Mouse (Mus musculus) CH12.LX (cell line): ENCODE results near the gene Wdr90. TPM values are rescaled to one million over a fixed set of nuclear protein-coding genes. Genes with fewer than 3 reads are reported as not detected.

Experiments
- DNase-seq: peaks from one replicate; pipeline ENCODE4 v3.0.0-alpha.2; 2013; ENCODE audit errors: extremely low read depth
- H3K27ac ChIP-seq: 2 replicates; pipeline ENCODE4 v1.5.1; 2012; ENCODE audit warnings: low read depth, mild to moderate bottlenecking, control low read depth, moderate library complexity; ENCODE audit not compliant: insufficient read depth
- H3K27me3 ChIP-seq: replicated peaks from 2 replicates; pipeline ENCODE3; 2012; ENCODE audit warnings: inconsistent platforms
- H3K36me3 ChIP-seq, 2 experiments: replicated peaks in 1 of 2; 2 replicates each; pipeline versions ENCODE3 to v1.6.1; 2012; ENCODE audit warnings: inconsistent platforms in 1 of 2, low read length in 1 of 2, mild to moderate bottlenecking in 1 of 2, mixed read lengths in 1 of 2, moderate library complexity in 1 of 2; ENCODE audit not compliant: control insufficient read depth in 1 of 2, insufficient read depth in 1 of 2
- H3K4me1 ChIP-seq, 2 experiments: 2 replicates each; pipeline ENCODE4 v1.6.1; 2012; ENCODE audit warnings: inconsistent platforms in 1 of 2, moderate library complexity in 1 of 2; ENCODE audit not compliant: insufficient read depth in 2 of 2, control insufficient read depth in 1 of 2
- H3K4me2 ChIP-seq: 2 replicates; pipeline ENCODE4 v1.6.1; 2012; ENCODE audit warnings: low read depth, mild to moderate bottlenecking, control low read depth; ENCODE audit not compliant: poor library complexity, insufficient read depth, severe bottlenecking
- H3K4me3 ChIP-seq, 3 experiments: fragments of 150-350 bp in 1 of 3; sonication (generic) in 1 of 3; replicated peaks in 1 of 3; 2 replicates each; pipeline versions ENCODE3 to v1.5.1; 2011 to 2012; ENCODE audit warnings: low read depth in 2 of 3, low read length in 2 of 3, mild to moderate bottlenecking in 2 of 3, moderate library complexity in 2 of 3, control low read depth in 1 of 3, improper control_type of control experiment in 1 of 3, inconsistent platforms in 1 of 3, mixed read lengths in 1 of 3; ENCODE audit not compliant: poor library complexity in 1 of 3
- H3K79me2 ChIP-seq: replicated peaks from 2 replicates; pipeline ENCODE4 v1.6.1; 2012; ENCODE audit warnings: mild to moderate bottlenecking, moderate library complexity; ENCODE audit not compliant: control insufficient read depth, poor library complexity, insufficient read depth, severe bottlenecking; ENCODE audit errors: extremely low read depth
- H3K9ac ChIP-seq: 2 replicates; pipeline ENCODE4 v1.6.1; 2012; ENCODE audit warnings: low read depth, mild to moderate bottlenecking, control low read depth, moderate library complexity; ENCODE audit not compliant: insufficient read depth
- H3K9me3 ChIP-seq: replicated peaks from 2 replicates; pipeline ENCODE3; 2012; ENCODE audit warnings: low read length, inconsistent platforms, mixed read lengths
- CHD2 ChIP-seq: IDR thresholded peaks from 2 replicates; pipeline ENCODE4 v1.6.1; 2011; ENCODE audit warnings: low read length, improper control_type of control experiment
- CTCF ChIP-seq, 2 experiments: IDR thresholded peaks in 1 of 2; conservative IDR thresholded peaks in 1 of 2; 2 replicates each; pipeline ENCODE4 v1.5.1; 2011 to 2012; ENCODE audit warnings: low read depth in 2 of 2, low read length in 2 of 2, improper control_type of control experiment in 1 of 2, inconsistent platforms in 1 of 2, mild to moderate bottlenecking in 1 of 2, moderate library complexity in 1 of 2
- EP300 ChIP-seq: IDR thresholded peaks from 2 replicates; pipeline ENCODE4 v1.6.1; 2011; ENCODE audit warnings: low read length, improper control_type of control experiment
- UBTF ChIP-seq: IDR thresholded peaks from 2 replicates; pipeline ENCODE4 v1.6.1; 2012; ENCODE audit warnings: low read depth, mild to moderate bottlenecking, inconsistent platforms, low read length, improper control_type of control experiment, moderate library complexity
- ZKSCAN1 ChIP-seq: IDR thresholded peaks from 2 replicates; pipeline ENCODE4 v1.6.1; 2012; ENCODE audit warnings: low read depth, inconsistent platforms, low read length, improper control_type of control experiment, borderline replicate concordance
- dilution Hi-C: fragments of 300-500 bp; cut with MboI; formaldehyde crosslinking; loops from 2 replicates; pipeline ENCODE4 v1.14.3; 2020; ENCODE audit warnings: low sequenced_read_pairs; ENCODE audit not compliant: extremely low pct_unique_long_range_greater_than_20kb, extremely low pct_ligation_motif_present
- in situ Hi-C: fragments of 300-500 bp; cut with MboI; formaldehyde crosslinking; loops from 3 replicates; pipeline ENCODE4 v1.14.3; 2019; ENCODE audit warnings: low sequenced_read_pairs, low pct_ligation_motif_present, low pct_unique_long_range_greater_than_20kb, mixed read lengths
- polyA plus RNA-seq: library from polyadenylated mRNA; unstranded; fragments of >175 nt; gene quantifications from 2 replicates; pipeline ENCODE4 v1.2.1, GENCODE M21; 2012; ENCODE audit warnings: low read depth; ENCODE audit not compliant: insufficient read length
- total RNA-seq, 2 experiments: library from RNA; depleted of rRNA; stranded (reverse); fragments of 300-350 nt in 1 of 2; fragments of >200 nt in 1 of 2; gene quantifications; 2 replicates each; pipeline ENCODE4 v1.2.3; 2012 to 2014

Gene Wdr90
- total and polyA plus RNA-seq, 3 experiments: 16.0 to 38.0 (median 23.8) TPM

- in situ Hi-C loops: no loop called here
- TF ChIP-seq UBTF: no peak
- no peak for TF ChIP-seq CHD2
- Histone ChIP-seq H3K9ac (no peak overlapping the region), H3K27ac (no peak overlapping the region), H3K27me3 (peaks cover 47% of the 10 kb centered on the region), H3K4me1 (peaks cover 9 to 34% of the 10 kb centered on the region in 2 experiments), H3K4me2 (no peak overlapping the region), H3K79me2 (no peaks in the 10 kb centered on the region), H3K36me3 (no peaks in the 10 kb centered on the region), H3K9me3 (no peaks in the 10 kb centered on the region), H3K4me3 (no peak overlapping the region)
- DNase-seq: no peak
- dilution Hi-C loops: no loop called here
These were observed 4.0 kb upstream of the Wdr90 start for GRCm38 (mm10) chr17:25865288-25865687.

DNA sequence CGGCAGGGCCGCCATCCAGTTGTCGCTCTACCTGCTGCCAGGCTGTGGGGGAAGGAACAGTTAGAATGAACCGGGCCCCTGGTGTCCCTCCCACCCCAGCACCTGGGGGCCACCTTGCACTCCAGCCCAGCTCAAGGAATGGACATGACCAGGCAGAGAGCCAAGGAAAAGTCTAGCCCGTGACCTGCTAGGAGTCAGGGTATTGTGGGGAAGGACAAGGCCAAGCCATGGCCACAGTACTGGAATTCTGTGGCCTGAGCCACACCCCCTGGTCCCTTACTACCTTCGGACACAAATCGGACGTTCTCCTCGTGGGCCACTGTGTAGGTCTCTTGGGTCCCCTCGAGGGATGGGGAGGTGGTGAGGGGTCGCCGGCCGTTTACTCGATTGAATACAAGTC is 3.0 kb upstream of the Wdr90 start:
- Histone ChIP-seq H3K4me1 (peaks cover 13 to 40% of the 10 kb centered on the region in 2 experiments), H3K4me3 (no peak overlapping the region), H3K27me3 (peaks cover 42% of the 10 kb centered on the region)
- no peak for TF ChIP-seq EP300
- TF ChIP-seq, all 38 proteins: peak for 0
- Histone ChIP-seq H3K9ac (no peak overlapping the region), H3K79me2 (no peaks in the 10 kb centered on the region), H3K36me3 (peaks cover 0 to 5% of the 10 kb centered on the region in 2 experiments), H3K9me3 (no peaks in the 10 kb centered on the region), H3K4me2 (no peak overlapping the region), H3K27ac (no peak overlapping the region)
- dilution Hi-C loops (no loop called here), in situ Hi-C loops (no loop called here)
- DNase-seq: no peak

- Histone ChIP-seq H3K36me3 (peaks cover 0 to 11% of the 10 kb centered on the region in 2 experiments), H3K79me2 (no peaks in the 10 kb centered on the region), H3K4me1 (peaks cover 13 to 37% of the 10 kb centered on the region in 2 experiments), H3K4me2 (no peak overlapping the region), H3K27me3 (peaks cover 37% of the 10 kb centered on the region), H3K4me3 (no peak overlapping the region), H3K27ac (no peak overlapping the region), H3K9ac (no peak overlapping the region), H3K9me3 (no peaks in the 10 kb centered on the region)
- DNase-seq: no peak
- dilution Hi-C loops (no loop called here), in situ Hi-C loops (no loop called here)
- TF ChIP-seq ZKSCAN1: no peak
- TF ChIP-seq CHD2: no peak
- peak in 1 of 2 experiments; percentile 19; a peak in 1 of 4 replicates for TF ChIP-seq CTCF (conservative IDR thresholded peaks at IDR 0.05 in 1 of 2, IDR thresholded peaks at IDR 0.05 in 1 of 2; ENCODE audit: low read depth in 2 of 2, low read length in 2 of 2)
These were observed 2.4 kb upstream of the Wdr90 start for GRCm38 (mm10) chr17:25863681-25864080.
